8 mouse cellular contexts compared by ENCODE assay signal in genomic region chr7:127129638-127130037, GRCm38 (mm10). TPM values are rescaled to one million over a fixed set of nuclear protein-coding genes. Genes with fewer than 3 reads are reported as not detected.
DNase-seq lines count a peak whose midpoint lies in the region; ATAC-seq and TF ChIP-seq lines count a peak whose summit lies in the region.
"Had no signal": no experiment of that assay in that cellular context is flagged by ENCODE, and none has a peak within 500 bp of the region (broad histone marks: within the 10 kb centered on the region; RNA-seq: fewer than 3 reads in every experiment).

No protein-coding gene starts in this region.

- H3K9ac ChIP-seq in kidney, postnatal 0 days (ENCODE audit: low read depth, low read length): no peak overlapping the region
- H3K9ac ChIP-seq: hindbrain, embryonic 15.5 days had no signal

- TF ChIP-seq CTCF in left cerebral cortex, adult 2 months (IDR thresholded peaks at IDR 0.05): peak; percentile 71
- peak; percentile 79 for TF ChIP-seq CTCF in kidney, postnatal 0 days (IDR thresholded peaks at IDR 0.05; ENCODE audit: low read depth)

- no peaks in the 10 kb centered on the region for H3K9me3 ChIP-seq in kidney, postnatal 0 days (replicated peaks; ENCODE audit: low read length)
- H3K9me3 ChIP-seq: hindbrain, embryonic 15.5 days had no signal

- no peak overlapping the region for H3K4me2 ChIP-seq in kidney, postnatal 0 days (ENCODE audit: low read length)
- H3K4me2 ChIP-seq: hindbrain, embryonic 15.5 days had no signal

- peak; percentile 33; the same call in 1 of the 2 replicates for ATAC-seq in kidney, postnatal 0 days (replicated peaks; ENCODE audit: low FRiP score, low read depth)

- 7% methylated on average over 4 of the region's 4 CpGs for WGBS in kidney, postnatal 0 days

- no peak overlapping the region for H3K27ac ChIP-seq in left cerebral cortex, adult 2 months
- no peak overlapping the region for H3K27ac ChIP-seq in kidney, postnatal 0 days
- H3K27ac ChIP-seq: hindbrain, embryonic 15.5 days had no signal

- DNase-seq in left cerebral cortex, adult 2 months (ENCODE audit: extremely low spot score in 1 of 2, low spot score in 2 of 2): peak in 1 of 2 experiments; percentile 54
- no peak for DNase-seq in left cerebral cortex, adult 11 months (ENCODE audit: low spot score)
- DNase-seq in MEL-GATA-1-ER (ENCODE audit: extremely low read depth, low read depth): peak; percentile 51
- DNase-seq in cerebellum, adult 18-20 months: peak; percentile 40 to 56
- DNase-seq in kidney, postnatal 0 days (ENCODE audit: low spot score): peak; percentile 79
- peak; percentile 21 for DNase-seq in lung, postnatal 14 days
- no peak for DNase-seq in ovary, postnatal 36 days (ENCODE audit: low spot score)

- H3K27me3 ChIP-seq in kidney, postnatal 0 days (ENCODE audit: insufficient read depth, low read length): no peaks in the 10 kb centered on the region
- H3K27me3 ChIP-seq: hindbrain, embryonic 15.5 days had no signal

- H3K4me3 ChIP-seq in left cerebral cortex, adult 2 months: no peak overlapping the region
- H3K4me3 ChIP-seq in kidney, postnatal 0 days (replicated peaks; ENCODE audit: low read depth, low read length): no peak overlapping the region
- H3K4me3 ChIP-seq: hindbrain, embryonic 15.5 days had no signal

- H3K36me3 ChIP-seq in kidney, postnatal 0 days (ENCODE audit: insufficient read depth, low read length): no peaks in the 10 kb centered on the region
- H3K36me3 ChIP-seq: hindbrain, embryonic 15.5 days had no signal

- no peaks in the 10 kb centered on the region for H3K4me1 ChIP-seq in kidney, postnatal 0 days (replicated peaks; ENCODE audit: insufficient read depth, low read length)
- H3K4me1 ChIP-seq: hindbrain, embryonic 15.5 days had no signal

- intact Hi-C loops in left cerebral cortex, adult 2 months (cut with DNase I): loop anchor here (2.0 kb wide), 1 partner anchor 55 kb away; no protein-coding TSS in a partner anchor

RNA-seq across cellular contexts. Expression of gene Qprt, which starts 7.6 kb away (rescaled TPM):
- under 1 TPM; 0.28 to 0.32 TPM for total RNA-seq in left cerebral cortex, adult 2 months (2021)
- 37.4 and 43.7 TPM in 2 replicates for polyA plus RNA-seq in kidney, postnatal 0 days (2015; fragmentation: Nextera tagmentation; extraction: Ambion mirVana)

RNA-seq across cellular contexts. Expression of gene Spn, which starts 8.0 kb away (rescaled TPM):
- under 1 TPM; 0.18 to 0.23 TPM for total RNA-seq in left cerebral cortex, adult 2 months (2021)
- polyA plus RNA-seq in kidney, postnatal 0 days (2015; fragmentation: Nextera tagmentation; extraction: Ambion mirVana): 0.28 and 0.33 TPM in 2 replicates

RNA-seq across cellular contexts. Expression of gene AI467606, which starts 38.5 kb away (rescaled TPM):
- 1 to 10 TPM; 1.2 TPM for total RNA-seq in left cerebral cortex, adult 2 months (2021)
- polyA plus RNA-seq in kidney, postnatal 0 days (2015; fragmentation: Nextera tagmentation; extraction: Ambion mirVana): 4.0 and 4.3 TPM in 2 replicates

RNA-seq across cellular contexts. Expression of gene Zg16, which starts 42.5 kb away (rescaled TPM):
- total RNA-seq in left cerebral cortex, adult 2 months (2021): not detected
- not detected in 2 replicates for polyA plus RNA-seq in kidney, postnatal 0 days (2015; fragmentation: Nextera tagmentation; extraction: Ambion mirVana)
- polyA plus RNA-seq: hindbrain, embryonic 15.5 days had no signal

Comparison
In these comparisons a context has a peak if more than half of its experiments do, and no peak if none do; other contexts are left out.
1. DNase-seq: peak in MEL-GATA-1-ER (single experiment), cerebellum, adult 18-20 months (2 of 2), kidney, postnatal 0 days (single experiment) and lung, postnatal 14 days (single experiment); none in left cerebral cortex, adult 11 months (single experiment) and ovary, postnatal 36 days (single experiment).